Mouse (Mus musculus) G1E (cell line): Measurements from ENCODE around the gene Dmkn.

Source experiments
- CTCF ChIP-seq: IDR thresholded peaks from 2 replicates; pipeline ENCODE4 v1.5.1; 2012; ENCODE audit warnings: low read depth, low read length, inconsistent platforms, mixed read lengths
- POLR2AphosphoS5 ChIP-seq: IDR thresholded peaks from 2 replicates; pipeline ENCODE4 v1.6.1; 2012; ENCODE audit warnings: low read depth, low read length, inconsistent platforms; ENCODE audit not compliant: insufficient replicate concordance

DNA sequence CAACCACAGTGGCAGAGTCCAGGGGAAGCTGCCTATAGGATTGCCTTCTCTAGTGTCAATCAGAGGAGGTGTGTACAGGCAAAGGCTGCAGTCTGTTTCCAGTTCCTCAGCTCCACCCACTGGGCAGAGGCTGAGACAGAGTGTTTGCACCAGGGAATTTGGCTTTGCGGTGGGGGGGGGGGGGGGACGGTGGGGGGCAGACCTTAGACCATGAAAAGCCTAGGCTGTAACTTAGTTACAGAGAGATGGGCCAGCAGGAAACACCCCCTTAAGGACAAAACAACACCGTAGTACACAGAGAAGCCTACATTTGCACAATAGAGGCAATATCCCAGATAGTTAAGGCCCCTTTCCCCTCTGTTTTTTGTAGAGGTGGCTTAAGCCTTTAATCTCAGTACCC, 6.6 kb upstream of the Dmkn start:
- TF ChIP-seq POLR2AphosphoS5 (no peak), CTCF (no peak)
